ENCODE assay signal across 29 mouse cellular contexts in the genomic region with DNA sequence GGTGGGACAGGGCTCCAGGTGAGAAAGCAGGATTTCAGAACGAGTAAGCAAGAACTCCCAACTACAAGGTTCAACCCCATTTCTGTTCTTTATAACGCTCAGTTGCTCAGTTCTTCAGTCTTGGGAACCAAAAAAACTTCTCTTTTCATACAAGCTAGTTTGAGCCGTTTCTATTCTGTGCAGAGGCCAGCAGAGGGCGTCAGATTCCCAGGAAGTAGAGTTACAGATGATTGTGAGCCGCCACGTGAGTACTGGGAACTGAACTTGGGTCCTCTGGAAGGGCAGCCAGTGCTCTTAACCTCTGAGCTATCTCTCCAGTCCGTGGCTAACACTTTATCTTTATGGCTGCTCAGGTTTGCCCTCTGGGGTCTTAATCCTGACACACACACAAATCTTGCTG.
DNase-seq lines count a peak whose midpoint lies in the region; TF ChIP-seq lines count a peak whose summit lies in the region.
"Had no signal": no experiment of that assay in that cellular context is flagged by ENCODE, and none has a peak within 500 bp of the region (broad histone marks: within the 10 kb centered on the region; RNA-seq: fewer than 3 reads in every experiment).

No protein-coding gene starts in this region.

- DNase-seq in B cell, adult 2 months = peak; percentile 20 to 29
- DNase-seq in R1 (ENCODE audit: low read depth, low spot score) = peak; percentile 88
- peak; percentile 52 for DNase-seq in induced T-regulatory cell, adult 2 months (ENCODE audit: low read depth)
- DNase-seq in T-cell, adult 2 months (ENCODE audit: low spot score) = no peak
- no peak for DNase-seq in kidney, adult 11 months
- DNase-seq: adrenal gland, adult 8-10 months; cerebellum, adult 11 months; cerebellum, adult 9-10 months; embryo, embryonic 11 days; gastrocnemius, postnatal 36 days; heart, adult 18-20 months; lung, postnatal 14 days; retina, postnatal 1 day; right cerebral cortex, postnatal 25 days had no signal

- H3K36me3 ChIP-seq in E14TG2a.4 (ENCODE audit: insufficient read depth, low read length) = no peaks in the 10 kb centered on the region
- H3K36me3 ChIP-seq: embryonic facial prominence, embryonic 12.5 days; forebrain, embryonic 15.5 days; G1E; heart, embryonic 13.5 days; hindbrain, embryonic 10.5 days; hindbrain, embryonic 15.5 days; limb, embryonic 13.5 days; liver, embryonic 13.5 days; midbrain, embryonic 15.5 days; neural tube, embryonic 15.5 days had no signal

- no peak overlapping the region for H3K4me3 ChIP-seq in E14TG2a.4 (replicated peaks; ENCODE audit: low read length)
- H3K4me3 ChIP-seq: embryonic facial prominence, embryonic 12.5 days; forebrain, embryonic 15.5 days; gastrocnemius, adult 2 months; heart, embryonic 13.5 days; hindbrain, embryonic 10.5 days; hindbrain, embryonic 15.5 days; layer of hippocampus, adult 2 months; left cerebral cortex, adult 2 months; limb, embryonic 13.5 days; liver, embryonic 13.5 days; midbrain, embryonic 15.5 days; neural tube, embryonic 15.5 days had no signal

- no peaks in the 10 kb centered on the region for H3K9me3 ChIP-seq in E14TG2a.4 (ENCODE audit: low read length)
- H3K9me3 ChIP-seq: embryonic facial prominence, embryonic 12.5 days; forebrain, embryonic 15.5 days; G1E; heart, embryonic 13.5 days; hindbrain, embryonic 10.5 days; hindbrain, embryonic 15.5 days; limb, embryonic 13.5 days; midbrain, embryonic 15.5 days; neural tube, embryonic 15.5 days had no signal

- H3K4me1 ChIP-seq in E14TG2a.4 (replicated peaks; ENCODE audit: low read depth, low read length) = peaks cover 35% of the 10 kb centered on the region

- TF ChIP-seq CTCF in E14TG2a.4 (conservative IDR thresholded peaks at IDR 0.05; ENCODE audit: low read length) = peak; percentile 61

- peaks cover 18% of the 10 kb centered on the region for H3K27me3 ChIP-seq in E14TG2a.4 (ENCODE audit: insufficient read depth, low read length)
- H3K27me3 ChIP-seq: embryonic facial prominence, embryonic 12.5 days; forebrain, embryonic 15.5 days; heart, embryonic 13.5 days; hindbrain, embryonic 15.5 days; limb, embryonic 13.5 days; liver, embryonic 13.5 days; midbrain, embryonic 15.5 days; neural tube, embryonic 15.5 days; Patski had no signal

Comparison
In these comparisons a context has a peak if more than half of its experiments do, and no peak if none do; other contexts are left out.
1. DNase-seq: peak in B cell, adult 2 months (2 of 2), R1 (single experiment) and induced T-regulatory cell, adult 2 months (single experiment); none in T-cell, adult 2 months (single experiment) and kidney, adult 11 months (single experiment).